Mouse (Mus musculus) CH12.LX (cell line): ENCODE results near the gene Trim11. TPM values are rescaled to one million over a fixed set of nuclear protein-coding genes. Genes with fewer than 3 reads are reported as not detected.

Source experiments
- DNase-seq: peaks from one replicate; pipeline ENCODE4 v3.0.0-alpha.2; 2013; ENCODE audit errors: extremely low read depth
- H3K27ac ChIP-seq: 2 replicates; pipeline ENCODE4 v1.5.1; 2012; ENCODE audit warnings: low read depth, mild to moderate bottlenecking, control low read depth, moderate library complexity; ENCODE audit not compliant: insufficient read depth
- H3K27me3 ChIP-seq: replicated peaks from 2 replicates; pipeline ENCODE3; 2012; ENCODE audit warnings: inconsistent platforms
- H3K36me3 ChIP-seq, 2 experiments: replicated peaks in 1 of 2; 2 replicates each; pipeline versions ENCODE3 to v1.6.1; 2012; ENCODE audit warnings: inconsistent platforms in 1 of 2, low read length in 1 of 2, mild to moderate bottlenecking in 1 of 2, mixed read lengths in 1 of 2, moderate library complexity in 1 of 2; ENCODE audit not compliant: control insufficient read depth in 1 of 2, insufficient read depth in 1 of 2
- H3K4me1 ChIP-seq, 2 experiments: 2 replicates each; pipeline ENCODE4 v1.6.1; 2012; ENCODE audit warnings: inconsistent platforms in 1 of 2, moderate library complexity in 1 of 2; ENCODE audit not compliant: insufficient read depth in 2 of 2, control insufficient read depth in 1 of 2
- H3K4me2 ChIP-seq: 2 replicates; pipeline ENCODE4 v1.6.1; 2012; ENCODE audit warnings: low read depth, mild to moderate bottlenecking, control low read depth; ENCODE audit not compliant: poor library complexity, insufficient read depth, severe bottlenecking
- H3K4me3 ChIP-seq, 3 experiments: fragments of 150-350 bp in 1 of 3; sonication (generic) in 1 of 3; replicated peaks in 1 of 3; 2 replicates each; pipeline versions ENCODE3 to v1.5.1; 2011 to 2012; ENCODE audit warnings: low read depth in 2 of 3, low read length in 2 of 3, mild to moderate bottlenecking in 2 of 3, moderate library complexity in 2 of 3, control low read depth in 1 of 3, improper control_type of control experiment in 1 of 3, inconsistent platforms in 1 of 3, mixed read lengths in 1 of 3; ENCODE audit not compliant: poor library complexity in 1 of 3
- H3K79me2 ChIP-seq: replicated peaks from 2 replicates; pipeline ENCODE4 v1.6.1; 2012; ENCODE audit warnings: mild to moderate bottlenecking, moderate library complexity; ENCODE audit not compliant: control insufficient read depth, poor library complexity, insufficient read depth, severe bottlenecking; ENCODE audit errors: extremely low read depth
- H3K9ac ChIP-seq: 2 replicates; pipeline ENCODE4 v1.6.1; 2012; ENCODE audit warnings: low read depth, mild to moderate bottlenecking, control low read depth, moderate library complexity; ENCODE audit not compliant: insufficient read depth
- H3K9me3 ChIP-seq: replicated peaks from 2 replicates; pipeline ENCODE3; 2012; ENCODE audit warnings: low read length, inconsistent platforms, mixed read lengths
- BHLHE40 ChIP-seq: IDR thresholded peaks from 2 replicates; pipeline ENCODE4 v1.6.1; 2011; ENCODE audit warnings: mild to moderate bottlenecking, low read depth, low read length, improper control_type of control experiment
- CHD2 ChIP-seq: IDR thresholded peaks from 2 replicates; pipeline ENCODE4 v1.6.1; 2011; ENCODE audit warnings: low read length, improper control_type of control experiment
- E2F4 ChIP-seq: IDR thresholded peaks from 2 replicates; pipeline ENCODE4 v1.6.1; 2011; ENCODE audit warnings: low read depth, low read length, improper control_type of control experiment; ENCODE audit not compliant: insufficient replicate concordance
- ELF1 ChIP-seq: IDR thresholded peaks from 2 replicates; pipeline ENCODE4 v1.6.1; 2014; ENCODE audit warnings: low read depth, mild to moderate bottlenecking, inconsistent platforms, low read length, improper control_type of control experiment
- EP300 ChIP-seq: IDR thresholded peaks from 2 replicates; pipeline ENCODE4 v1.6.1; 2011; ENCODE audit warnings: low read length, improper control_type of control experiment
- JUND ChIP-seq: conservative IDR thresholded peaks from 2 replicates; pipeline ENCODE4 v1.6.1; 2011; ENCODE audit warnings: low read depth, low read length, improper control_type of control experiment
- KAT2A ChIP-seq: IDR thresholded peaks from 2 replicates; pipeline ENCODE4 v1.6.1; 2012; ENCODE audit warnings: low read length, improper control_type of control experiment, inconsistent platforms; ENCODE audit not compliant: insufficient replicate concordance
- MEF2A ChIP-seq: IDR thresholded peaks from 2 replicates; pipeline ENCODE4 v1.6.1; 2014; ENCODE audit warnings: low read depth, mild to moderate bottlenecking, inconsistent platforms, low read length, improper control_type of control experiment, borderline replicate concordance
- MYC ChIP-seq: IDR thresholded peaks from 2 replicates; pipeline ENCODE4 v1.6.1; 2011; ENCODE audit warnings: low read depth, mild to moderate bottlenecking, improper control_type of control experiment, low read length
- PAX5 ChIP-seq: IDR thresholded peaks from 2 replicates; pipeline ENCODE4 v1.6.1; 2012; ENCODE audit warnings: low read length, inconsistent platforms, mixed read lengths
- POLR2A ChIP-seq: IDR thresholded peaks from 2 replicates; pipeline ENCODE4 v1.6.1; 2011; ENCODE audit warnings: low read depth, mild to moderate bottlenecking, improper control_type of control experiment, low read length
- RAD21 ChIP-seq: IDR thresholded peaks from 2 replicates; pipeline ENCODE4 v1.6.1; 2011; ENCODE audit warnings: low read depth, mild to moderate bottlenecking, low read length, improper control_type of control experiment, moderate library complexity
- RCOR1 ChIP-seq: conservative IDR thresholded peaks from 2 replicates; pipeline ENCODE4 v1.6.1; 2012; ENCODE audit warnings: low read depth, mild to moderate bottlenecking, inconsistent platforms, low read length, improper control_type of control experiment
- SIN3A ChIP-seq: IDR thresholded peaks from 2 replicates; pipeline ENCODE4 v1.6.1; 2012; ENCODE audit warnings: low read length, improper control_type of control experiment, inconsistent platforms
- TBP ChIP-seq: conservative IDR thresholded peaks from 2 replicates; pipeline ENCODE4 v1.6.1; 2011; ENCODE audit warnings: low read depth, low read length, improper control_type of control experiment
- TCF12 ChIP-seq: IDR thresholded peaks from 2 replicates; pipeline ENCODE4 v1.6.1; 2014; ENCODE audit warnings: low read depth, mild to moderate bottlenecking, inconsistent platforms, low read length, improper control_type of control experiment
- USF1 ChIP-seq: IDR thresholded peaks from 2 replicates; pipeline ENCODE4 v1.6.1; 2014; ENCODE audit warnings: low read depth, mild to moderate bottlenecking, inconsistent platforms, low read length, improper control_type of control experiment
- ZC3H11A ChIP-seq: IDR thresholded peaks from 2 replicates; pipeline ENCODE4 v1.6.1; 2012; ENCODE audit warnings: low read depth, mild to moderate bottlenecking, inconsistent platforms, low read length, improper control_type of control experiment
- ZKSCAN1 ChIP-seq: IDR thresholded peaks from 2 replicates; pipeline ENCODE4 v1.6.1; 2012; ENCODE audit warnings: low read depth, inconsistent platforms, low read length, improper control_type of control experiment, borderline replicate concordance
- ZMIZ1 ChIP-seq: IDR thresholded peaks from 2 replicates; pipeline ENCODE4 v1.6.1; 2012; ENCODE audit warnings: low read depth, mild to moderate bottlenecking, inconsistent platforms, low read length, improper control_type of control experiment
- ZNF384 ChIP-seq: IDR thresholded peaks from 2 replicates; pipeline ENCODE4 v1.6.1; 2012; ENCODE audit warnings: low read depth, low read length, improper control_type of control experiment, inconsistent platforms
- dilution Hi-C: fragments of 300-500 bp; cut with MboI; formaldehyde crosslinking; loops from 2 replicates; pipeline ENCODE4 v1.14.3; 2020; ENCODE audit warnings: low sequenced_read_pairs; ENCODE audit not compliant: extremely low pct_unique_long_range_greater_than_20kb, extremely low pct_ligation_motif_present
- in situ Hi-C: fragments of 300-500 bp; cut with MboI; formaldehyde crosslinking; loops from 3 replicates; pipeline ENCODE4 v1.14.3; 2019; ENCODE audit warnings: low sequenced_read_pairs, low pct_ligation_motif_present, low pct_unique_long_range_greater_than_20kb, mixed read lengths
- polyA plus RNA-seq: library from polyadenylated mRNA; unstranded; fragments of >175 nt; gene quantifications from 2 replicates; pipeline ENCODE4 v1.2.1, GENCODE M21; 2012; ENCODE audit warnings: low read depth; ENCODE audit not compliant: insufficient read length
- total RNA-seq, 2 experiments: library from RNA; depleted of rRNA; stranded (reverse); fragments of 300-350 nt in 1 of 2; fragments of >200 nt in 1 of 2; gene quantifications; 2 replicates each; pipeline ENCODE4 v1.2.3; 2012 to 2014

Gene Trim11
- total and polyA plus RNA-seq, 3 experiments, result 21.8 to 33.2 (median 23.2) TPM

DNA sequence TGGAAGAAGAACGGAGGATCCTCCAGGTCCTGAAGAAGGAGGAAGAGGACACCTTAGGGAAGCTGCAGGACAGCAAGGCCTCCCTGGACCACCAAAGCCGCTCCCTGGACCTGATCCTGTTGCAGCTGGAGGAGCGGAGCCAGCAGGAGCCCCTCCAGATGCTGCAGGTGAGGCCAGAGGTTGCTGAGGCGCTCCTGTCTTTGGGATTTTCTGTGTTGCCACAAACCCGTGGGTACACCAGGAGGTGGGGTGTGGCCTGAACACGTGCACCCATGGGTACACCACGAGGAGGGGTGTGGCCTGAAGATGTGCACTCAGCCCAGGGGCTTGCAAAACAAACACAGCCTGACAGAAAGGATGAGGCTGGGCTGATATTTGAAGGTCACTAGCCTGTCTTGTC is 9.3 kb upstream of the Trim11 start:
- no peak for DNase-seq
- no peak for TF ChIP-seq PAX5
- TF ChIP-seq POLR2A, result no peak
- TF ChIP-seq MYC, result no peak
- TF ChIP-seq JUND, result no peak
- TF ChIP-seq ZKSCAN1, result no peak
- TF ChIP-seq E2F4, result no peak
- TF ChIP-seq BHLHE40, result no peak
- no peak for TF ChIP-seq TCF12
- TF ChIP-seq SIN3A, result no peak
- no peak for TF ChIP-seq RAD21
- TF ChIP-seq ZC3H11A, result no peak
- TF ChIP-seq TBP, result no peak
- no peak for TF ChIP-seq RCOR1
- TF ChIP-seq USF1, result no peak
- Histone ChIP-seq H3K9me3 (no peaks in the 10 kb centered on the region), H3K36me3 (peaks cover 28 to 67% of the 10 kb centered on the region in 2 experiments), H3K4me2 (no peak overlapping the region), H3K4me3 (no peak overlapping the region), H3K27ac (no peak overlapping the region), H3K27me3 (no peaks in the 10 kb centered on the region), H3K9ac (no peak overlapping the region), H3K4me1 (peaks cover 12 to 55% of the 10 kb centered on the region in 2 experiments), H3K79me2 (peaks cover 5% of the 10 kb centered on the region; the same call in 1 of the 2 replicates)
- in situ Hi-C loops, result no loop called here
- dilution Hi-C loops, result no loop called here

DNA sequence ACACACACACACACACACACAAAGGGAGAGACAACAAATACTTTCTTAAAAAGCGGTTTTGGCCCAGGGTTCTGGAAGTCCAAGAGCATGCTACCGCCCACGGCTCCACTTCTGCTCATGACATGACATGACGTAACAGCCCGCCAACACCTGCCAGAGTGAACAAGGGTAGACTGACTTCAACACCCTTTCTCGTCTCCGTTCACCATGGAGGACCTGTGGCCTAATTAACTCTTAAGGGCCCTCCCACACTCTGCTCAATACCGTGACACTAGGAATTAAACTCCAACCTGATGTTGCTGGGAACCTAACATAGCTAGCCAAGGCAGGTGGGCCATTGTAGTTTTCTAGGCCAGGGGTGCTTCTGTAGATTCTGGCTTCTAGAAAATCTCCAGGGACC is 8.9 kb upstream of the Trim11 start:
- in situ Hi-C loops (no loop called here), dilution Hi-C loops (no loop called here)
- Histone ChIP-seq H3K4me1 (peaks cover 12 to 60% of the 10 kb centered on the region in 2 experiments), H3K27me3 (no peaks in the 10 kb centered on the region), H3K9ac (no peak overlapping the region), H3K4me2 (no peak overlapping the region), H3K27ac (no peak overlapping the region), H3K4me3 (no peak overlapping the region), H3K9me3 (no peaks in the 10 kb centered on the region), H3K79me2 (peaks cover 10% of the 10 kb centered on the region), H3K36me3 (peaks cover 28 to 71% of the 10 kb centered on the region in 2 experiments)
- TF ChIP-seq ELF1 (no peak), MEF2A (no peak), JUND (no peak), KAT2A (no peak), BHLHE40 (no peak), ZMIZ1 (no peak), USF1 (no peak), ZC3H11A (no peak), TBP (no peak), RAD21 (no peak), ZNF384 (no peak), CHD2 (no peak), EP300 (no peak)
- DNase-seq, result no peak
